Mouse (Mus musculus): Measurements from ENCODE around the gene Sbp.

GRCm38 (mm10) chr17:23961573-23962122 lies 20.2 kb downstream of the Sbp start:
- TF ChIP-seq POLR2A (IDR thresholded peaks at IDR 0.05; ENCODE audit: insufficient read length, low read depth) (no peak), MAX (IDR thresholded peaks at IDR 0.05; ENCODE audit: low read depth) (no peak), CEBPB (IDR thresholded peaks at IDR 0.05; ENCODE audit: insufficient read depth, poor library complexity, severe bottlenecking) (no peak), SRF (IDR thresholded peaks at IDR 0.05; ENCODE audit: control insufficient read depth, insufficient read length, low read depth) (no peak), E2F4 (IDR thresholded peaks at IDR 0.05; ENCODE audit: insufficient read depth) (no peak)
